Mouse (Mus musculus) brain, embryonic 14.5 days (tissue): ENCODE results near the gene Drc3. TPM values are rescaled to one million over a fixed set of nuclear protein-coding genes. Genes with fewer than 3 reads are reported as not detected.

ENCODE experiments used
- DNase-seq: peaks from one replicate; pipeline ENCODE4 v3.0.0-alpha.2; 2011; ENCODE audit warnings: low read depth
- CTCF ChIP-seq: fragments of 200-500 bp; IDR thresholded peaks from 2 replicates; pipeline ENCODE4 v1.5.1; 2012; ENCODE audit warnings: inconsistent platforms, mild to moderate bottlenecking, moderate library complexity, borderline replicate concordance; ENCODE audit not compliant: insufficient read depth, insufficient read length; ENCODE audit errors: extremely low read depth
- POLR2A ChIP-seq: fragments of 200-500 bp; IDR thresholded peaks from 2 replicates; pipeline ENCODE4 v1.6.1; 2012; ENCODE audit warnings: mild to moderate bottlenecking, inconsistent platforms, borderline replicate concordance; ENCODE audit not compliant: poor library complexity, insufficient read depth, insufficient read length, severe bottlenecking; ENCODE audit errors: extremely low read depth
- polyA plus RNA-seq: library from polyadenylated mRNA; depleted of rRNA; stranded (reverse); fragments of >200 nt; gene quantifications from 2 replicates; pipeline ENCODE4 v1.2.3, GENCODE M21; 2012; rRNA removed

The Drc3 gene
- polyA plus RNA-seq, 1 experiment, result 7.1 TPM

DNA sequence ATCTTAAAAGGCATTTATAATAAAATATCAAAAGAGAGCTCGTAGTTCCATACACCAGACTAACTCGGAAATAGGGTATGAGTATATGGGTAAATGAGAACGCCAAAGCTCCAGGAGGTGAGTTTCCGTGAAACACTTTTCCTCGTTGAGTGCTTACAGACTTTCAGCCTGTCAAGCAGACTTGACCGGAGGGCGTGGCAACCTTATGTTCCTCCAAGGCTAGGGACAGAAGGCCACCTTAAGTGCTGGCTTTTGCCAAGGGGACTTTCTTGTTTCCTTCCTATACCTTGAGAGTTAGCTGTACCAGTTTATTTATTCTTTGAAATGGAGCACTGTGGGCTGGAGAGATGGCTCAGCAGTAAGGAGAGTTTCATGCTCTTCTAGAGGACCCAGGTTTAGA is 87.0 kb downstream of the Drc3 start:
- DNase-seq, result no peak
- no peak for TF ChIP-seq CTCF
- TF ChIP-seq POLR2A, result no peak

DNA sequence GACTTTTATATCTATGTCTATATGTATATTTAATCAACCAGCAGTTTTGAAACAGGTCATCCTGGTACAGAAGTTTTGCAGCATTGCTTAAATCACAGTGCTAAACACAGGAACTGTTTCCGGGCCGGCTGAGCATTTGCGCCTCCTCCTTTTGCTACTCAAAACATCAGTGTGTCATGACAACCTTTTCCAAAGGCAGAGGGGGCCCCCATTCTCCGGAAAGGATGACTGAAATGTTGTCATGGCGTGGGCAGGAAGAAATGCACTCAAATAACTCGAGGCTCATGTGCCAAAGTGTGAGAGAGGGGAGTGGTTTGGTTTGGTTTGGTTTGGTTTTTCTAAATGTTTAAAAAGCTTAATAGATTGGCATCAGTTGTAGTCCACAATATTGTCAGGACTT is 89.8 kb downstream of the Drc3 start:
- no peak for DNase-seq
- TF ChIP-seq CTCF (no peak), POLR2A (no peak)

Other genes starting within 250 kb of the Drc3 start
- 65.8 and 78.4 TPM in 2 replicates for gene Rai1, start 248.3 kb upstream of the Drc3 start, polyA plus RNA-seq
- gene Srebf1, start 130.7 kb upstream of the Drc3 start, polyA plus RNA-seq, result 71.9 and 78.9 TPM in 2 replicates
- 69.3 and 82.1 TPM in 2 replicates for gene Tom1l2, start 424 bp upstream of the Drc3 start, polyA plus RNA-seq
- 17.6 and 20.0 TPM in 2 replicates for gene Gid4, start 63.8 kb downstream of the Drc3 start, polyA plus RNA-seq
- 32.8 and 34.3 TPM in 2 replicates for gene Atpaf2, start 65.1 kb downstream of the Drc3 start, polyA plus RNA-seq
- 80.5 and 82.6 TPM in 2 replicates for gene Drg2, start 101.3 kb downstream of the Drc3 start, polyA plus RNA-seq
- gene Myo15, start 116.0 kb downstream of the Drc3 start, polyA plus RNA-seq, result 0.16 and 0.19 TPM in 2 replicates
- gene Alkbh5, start 183.1 kb downstream of the Drc3 start, polyA plus RNA-seq, result 15.8 and 22.4 TPM in 2 replicates